Mouse (Mus musculus) megakaryocyte, embryonic 14.5 days (primary cell): ENCODE measurements around the gene Prss46.

Experiments used
- FLI1 ChIP-seq: IDR thresholded peaks from 2 replicates; pipeline ENCODE4 v1.6.1; 2012; ENCODE audit warnings: low read length, inconsistent platforms, mixed read lengths
- GATA1 ChIP-seq: IDR thresholded peaks from 3 replicates; pipeline ENCODE4 v1.6.1; 2012; ENCODE audit warnings: mixed read lengths, low read length, inconsistent platforms, borderline replicate concordance

DNA sequence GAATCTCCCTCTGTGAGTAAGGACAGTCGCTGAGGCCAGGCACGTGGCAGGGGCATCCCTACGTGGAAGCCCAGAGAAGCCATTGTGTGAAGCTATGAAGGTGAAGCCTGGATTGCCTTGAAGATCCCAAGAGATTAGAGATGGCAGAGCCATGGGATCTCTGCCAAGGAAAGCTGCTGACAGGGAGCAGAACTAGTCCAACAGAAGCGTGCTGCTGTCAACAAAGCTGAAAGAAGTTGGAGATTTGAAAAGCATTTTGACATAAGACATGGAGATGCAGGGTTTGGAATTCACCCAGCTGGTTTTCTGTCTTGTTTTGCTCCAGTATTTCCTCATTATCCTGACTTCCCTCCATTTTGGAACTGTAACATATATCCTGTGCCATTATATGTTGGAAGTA, 58.0 kb downstream of the Prss46 start:
- TF ChIP-seq GATA1, result no peak
- TF ChIP-seq FLI1, result no peak
